Mouse (Mus musculus) cerebellum, adult 11-12 months (tissue): ENCODE data around the gene Golgb1.

Source experiments
- DNase-seq: peaks from one replicate; pipeline ENCODE4 v3.0.0; 2022

The Golgb1 gene

DNA sequence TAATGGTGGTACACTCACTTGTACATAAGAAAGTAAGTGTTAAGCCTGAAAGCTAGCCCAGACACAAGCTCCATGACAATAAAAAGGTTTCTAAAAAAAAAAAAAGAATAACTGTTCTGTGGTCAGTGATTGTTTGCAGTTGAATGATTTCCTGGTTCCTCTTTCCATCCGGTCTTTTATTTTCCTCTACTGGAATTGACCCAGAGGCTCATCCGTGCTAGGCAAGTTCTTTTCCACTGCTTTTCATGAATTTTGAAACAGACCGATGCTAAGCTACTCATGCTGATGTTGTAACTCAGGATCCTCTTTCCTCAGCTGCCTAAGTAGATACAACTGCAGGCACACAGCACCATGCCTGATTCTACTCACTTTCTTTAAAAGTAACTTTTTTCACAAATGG, 45.5 kb downstream of the Golgb1 start:
- no peak for DNase-seq

DNA sequence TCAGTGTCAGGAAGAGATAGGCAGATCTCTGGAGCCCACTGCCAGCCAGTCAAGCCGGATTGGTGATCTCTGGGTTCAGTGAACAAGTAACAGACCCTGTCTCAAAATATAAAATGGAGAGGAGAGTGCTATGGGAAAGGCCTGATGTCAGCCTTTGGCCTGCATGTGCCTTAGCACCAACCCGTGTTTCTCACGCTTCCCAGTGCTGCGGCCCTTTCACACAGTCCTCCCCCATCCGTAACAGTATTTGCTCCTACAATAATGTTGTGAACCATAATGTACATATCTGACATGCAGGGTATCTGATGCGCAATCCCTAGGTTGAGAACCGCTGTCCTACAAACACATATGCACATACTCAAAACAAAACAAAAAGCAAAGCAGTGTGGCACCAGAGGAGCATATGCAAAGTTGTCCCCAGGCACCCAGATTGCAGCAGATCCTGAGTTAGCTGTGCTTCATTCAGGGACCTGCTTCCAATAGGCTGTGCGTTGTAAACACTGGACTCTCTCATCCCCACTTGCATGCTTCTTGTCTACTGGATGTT, 46.2 kb downstream of the Golgb1 start:
- DNase-seq, result no peak

DNA sequence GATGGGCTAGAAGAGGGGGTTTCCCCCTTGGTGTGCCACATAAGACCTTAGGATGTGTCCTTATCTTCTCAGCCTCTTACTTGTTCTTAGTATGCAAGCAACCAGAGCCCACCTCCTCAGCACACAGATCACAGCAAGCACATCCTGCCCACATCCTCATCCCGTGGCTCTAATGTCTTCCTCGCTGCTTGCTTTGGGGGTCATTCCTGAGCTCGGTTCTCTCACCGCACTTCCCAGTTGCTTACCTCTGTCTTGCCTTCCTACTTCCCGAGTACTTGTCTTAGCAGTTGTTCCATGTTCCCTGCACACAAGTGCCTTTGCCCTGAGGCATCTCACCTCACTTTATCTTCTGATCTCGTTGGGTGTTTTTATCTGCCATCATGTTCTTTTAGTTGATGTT, 47.0 kb downstream of the Golgb1 start:
- no peak for DNase-seq

DNA sequence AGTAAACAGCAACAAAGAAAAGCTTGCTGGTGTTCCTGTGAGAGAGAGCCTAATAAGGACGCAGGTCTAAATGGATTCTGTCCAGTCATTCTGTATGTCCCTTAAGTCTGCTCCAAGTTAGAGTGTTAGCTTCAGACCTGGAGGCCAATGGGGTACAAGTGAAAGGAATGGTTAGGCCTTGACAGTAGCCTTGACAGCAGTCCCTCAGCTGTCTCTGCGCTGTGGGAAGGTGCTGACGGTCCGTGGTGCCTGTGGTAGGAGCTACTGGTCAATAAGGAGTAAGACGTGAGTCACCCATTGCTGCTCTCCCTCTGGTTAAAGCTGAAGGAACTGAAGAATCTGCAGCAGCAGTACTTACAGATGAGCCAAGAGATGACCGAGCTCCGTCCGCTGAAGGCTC, 49.4 kb downstream of the Golgb1 start:
- no peak for DNase-seq

DNA sequence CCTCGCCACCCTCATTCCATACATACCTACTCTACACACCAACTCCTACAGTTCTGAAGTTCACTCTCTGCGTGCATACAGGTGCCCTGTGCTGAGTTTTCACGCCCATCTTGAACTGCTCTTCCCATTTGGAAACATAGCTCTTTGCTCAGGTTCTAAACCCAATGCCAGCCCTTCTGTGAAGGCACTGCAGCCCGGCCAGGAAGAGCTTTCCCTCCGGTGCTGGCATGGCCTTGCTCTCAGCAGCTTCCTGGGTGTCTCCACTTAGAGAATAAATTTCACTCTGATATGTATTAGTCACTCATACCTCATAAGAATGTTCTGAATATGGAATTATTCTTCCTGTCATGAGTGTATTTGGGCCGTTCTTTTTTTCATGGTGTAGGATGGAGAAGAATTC, 50.4 kb downstream of the Golgb1 start:
- no peak for DNase-seq

DNA sequence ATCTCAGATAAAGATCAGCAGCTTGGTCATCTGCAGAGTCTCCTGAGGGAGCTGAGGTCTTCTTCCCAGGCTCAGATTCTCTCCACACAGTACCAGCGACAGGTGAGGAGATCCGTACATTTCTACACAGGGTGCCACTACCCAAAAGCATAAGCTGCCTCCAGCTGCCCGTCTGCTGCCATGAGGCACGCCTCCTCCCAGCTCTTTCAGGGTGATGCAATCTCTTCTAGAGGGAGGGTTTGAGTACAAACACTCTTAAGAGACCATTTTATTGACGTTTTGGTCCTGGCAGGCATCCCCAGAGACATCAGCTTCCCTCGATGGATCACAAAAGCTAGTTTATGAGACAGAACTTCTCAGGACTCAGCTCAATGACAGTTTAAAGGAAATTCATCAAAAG, 50.9 kb downstream of the Golgb1 start:
- DNase-seq, result no peak

DNA sequence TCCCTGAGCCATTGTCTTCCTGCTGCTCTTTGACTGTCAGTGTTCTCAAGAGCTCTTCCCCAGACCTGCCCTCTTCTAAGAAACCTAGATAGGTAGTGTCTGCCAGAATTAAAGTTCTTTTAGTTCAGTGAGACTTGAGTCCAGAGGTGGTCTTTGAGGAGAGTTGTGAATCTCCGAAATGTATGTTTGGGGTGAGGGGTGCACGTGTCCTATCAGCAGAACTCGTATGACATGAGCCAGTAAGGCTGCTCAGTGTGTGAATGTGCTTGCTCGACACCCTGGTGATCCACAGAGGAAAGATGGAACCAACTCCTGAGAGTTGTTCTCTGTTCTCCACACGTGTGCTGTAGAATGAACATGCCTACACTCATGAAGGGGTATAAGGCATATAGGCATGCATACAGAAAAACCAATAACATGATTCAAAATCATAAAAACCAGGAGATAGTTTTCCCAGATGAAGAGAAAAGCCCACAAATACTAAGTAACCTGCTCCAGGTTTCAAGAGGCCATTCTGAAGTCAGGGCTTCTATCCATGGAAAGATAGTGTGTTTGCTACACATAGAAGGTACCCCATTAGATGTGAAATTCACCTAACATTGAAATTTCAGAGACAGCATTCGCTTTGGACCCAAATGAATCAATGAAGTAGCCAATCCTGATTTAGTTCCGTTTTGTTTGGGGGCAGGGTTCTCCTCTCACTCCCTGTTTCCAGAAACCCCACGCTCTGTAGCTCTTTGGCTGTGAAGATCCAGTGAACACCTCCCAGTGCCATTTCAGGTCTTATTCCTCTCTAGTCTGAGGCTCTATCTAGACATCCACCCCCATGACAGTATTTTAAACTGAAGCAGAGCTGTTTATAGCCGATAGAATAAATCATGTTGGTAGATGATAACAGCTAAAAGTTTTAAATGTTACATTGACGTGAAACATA, 51.8 kb downstream of the Golgb1 start:
- DNase-seq, result no peak

DNA sequence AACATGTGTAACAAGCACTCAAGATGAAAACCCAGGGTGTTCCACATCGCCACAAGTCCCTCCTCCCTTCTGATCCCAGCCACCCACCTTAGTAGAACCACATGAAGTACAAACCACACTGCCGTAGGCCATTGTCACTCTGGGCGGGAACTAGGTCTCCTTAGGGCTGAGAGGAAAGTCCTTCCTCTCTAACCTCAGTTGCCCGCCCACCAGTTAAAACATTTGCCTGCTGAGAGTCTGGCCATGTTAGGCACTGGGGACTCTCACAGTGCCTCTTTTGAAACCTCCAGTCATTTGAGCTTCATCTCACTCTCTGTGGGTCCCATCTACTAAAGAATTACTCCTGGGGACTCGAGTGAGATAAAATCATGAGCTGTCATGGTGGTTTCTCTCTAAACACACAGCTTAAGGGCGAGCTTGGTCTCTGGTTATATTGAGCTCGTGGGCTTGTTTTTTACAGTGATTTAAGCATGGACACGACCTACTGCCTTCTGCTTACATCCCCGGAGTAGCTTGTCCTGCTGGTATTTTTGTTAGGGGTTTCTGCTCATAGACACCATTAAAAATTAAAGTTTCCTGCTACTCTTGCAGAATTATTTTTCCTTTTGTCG, 52.7 kb downstream of the Golgb1 start:
- DNase-seq, result no peak

DNA sequence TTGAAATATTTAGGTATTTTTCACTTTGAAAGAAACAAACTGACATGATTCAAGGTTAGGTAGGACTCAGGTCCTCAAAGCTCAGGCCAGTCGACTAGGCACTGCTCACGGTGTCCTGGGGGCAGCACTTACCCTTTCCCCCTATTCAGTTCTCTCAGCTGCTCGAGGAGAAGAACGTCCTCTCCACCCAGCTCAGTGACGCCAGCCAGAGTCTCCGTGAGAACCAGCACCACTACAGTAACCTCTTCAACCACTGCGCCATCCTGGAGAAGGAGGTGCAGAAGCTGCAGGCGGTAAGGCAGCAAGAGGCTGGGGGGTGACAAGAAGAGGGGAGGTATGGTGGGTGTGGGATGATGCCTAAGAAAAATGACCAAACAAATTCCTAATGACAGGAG, 53.2 kb downstream of the Golgb1 start:
- no peak for DNase-seq

DNA sequence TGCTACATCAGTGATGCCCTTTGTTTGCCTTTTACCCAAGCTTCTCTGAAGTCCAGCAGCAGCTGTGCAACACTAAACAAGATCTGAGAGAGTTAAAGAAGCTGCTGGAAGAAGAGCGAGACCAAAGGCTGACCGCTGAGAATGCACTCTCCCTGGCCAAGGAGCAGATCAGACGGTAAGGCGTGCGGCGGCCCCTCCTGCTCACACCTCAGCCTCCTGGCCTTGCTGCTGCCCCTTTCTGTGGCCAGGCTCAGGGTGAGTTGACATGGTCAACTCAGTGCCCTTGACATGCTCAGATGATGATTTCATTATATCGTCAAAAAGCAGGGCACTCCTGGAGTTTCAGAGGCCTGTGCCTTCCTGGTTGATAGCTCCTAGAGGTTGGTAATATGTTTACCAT, 54.3 kb downstream of the Golgb1 start:
- DNase-seq, result no peak

DNA sequence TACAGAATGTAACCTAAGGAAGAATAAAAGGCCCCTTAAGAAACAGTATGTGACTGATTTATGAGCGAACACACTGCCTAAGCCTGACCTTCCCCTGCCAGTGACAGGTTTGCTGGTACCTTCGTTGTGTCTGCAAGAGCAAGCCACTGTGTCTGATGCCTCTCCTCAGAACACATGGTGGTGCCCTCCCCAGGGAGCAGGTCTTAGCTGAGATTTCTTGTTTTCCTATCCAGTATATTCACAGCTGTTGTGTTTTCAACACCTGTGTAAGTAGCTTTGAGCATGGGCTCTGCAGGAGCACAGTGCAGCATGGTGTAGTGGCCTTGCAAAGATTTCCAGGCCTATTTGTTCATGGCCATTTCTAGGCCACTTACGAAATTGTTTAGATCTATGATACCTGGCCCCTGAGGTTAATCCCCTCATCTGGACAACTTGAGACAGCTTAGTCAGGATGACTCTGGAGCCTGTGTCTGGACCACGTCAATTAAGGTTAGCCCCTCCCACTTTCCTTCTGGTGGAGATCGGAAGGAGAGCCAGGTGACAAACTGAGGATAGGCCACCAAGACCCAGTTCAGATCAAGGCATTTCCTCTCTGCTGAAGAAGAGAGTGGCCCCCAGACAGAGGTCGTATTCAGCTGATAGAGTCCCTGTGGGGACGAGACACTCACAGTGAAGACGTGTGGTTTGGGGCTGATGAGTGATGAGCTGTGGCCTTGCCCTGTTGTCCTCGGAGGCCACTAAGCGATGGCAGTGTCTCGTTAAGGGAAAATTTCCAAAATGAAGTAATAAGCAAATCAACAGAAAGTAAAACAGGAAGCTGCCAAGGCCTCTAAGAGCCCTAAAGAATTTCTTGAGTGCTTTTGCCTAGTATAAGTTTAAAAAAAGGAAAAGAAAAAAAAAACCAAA, 55.5 kb downstream of the Golgb1 start:
- no peak for DNase-seq

DNA sequence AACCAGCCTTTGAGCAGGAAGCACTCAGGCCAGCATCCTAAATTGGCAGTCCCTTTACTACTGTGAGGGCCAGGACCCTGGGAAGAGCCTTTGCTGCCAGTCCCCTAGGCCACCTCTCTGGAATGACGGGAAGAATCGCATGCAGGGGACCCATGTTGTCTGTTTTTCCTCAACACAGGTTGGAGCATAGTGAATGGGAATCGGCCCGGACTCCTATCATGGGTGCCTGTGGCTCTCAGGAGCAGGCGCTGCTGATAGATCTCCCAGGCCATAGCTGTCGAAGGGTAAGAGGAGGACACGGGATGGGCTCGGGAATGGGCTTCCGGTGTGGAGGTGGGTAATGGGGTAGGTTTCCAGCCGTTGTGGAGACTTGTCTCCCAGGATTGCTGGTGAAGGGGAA, 56.4 kb downstream of the Golgb1 start:
- DNase-seq, result no peak

DNA sequence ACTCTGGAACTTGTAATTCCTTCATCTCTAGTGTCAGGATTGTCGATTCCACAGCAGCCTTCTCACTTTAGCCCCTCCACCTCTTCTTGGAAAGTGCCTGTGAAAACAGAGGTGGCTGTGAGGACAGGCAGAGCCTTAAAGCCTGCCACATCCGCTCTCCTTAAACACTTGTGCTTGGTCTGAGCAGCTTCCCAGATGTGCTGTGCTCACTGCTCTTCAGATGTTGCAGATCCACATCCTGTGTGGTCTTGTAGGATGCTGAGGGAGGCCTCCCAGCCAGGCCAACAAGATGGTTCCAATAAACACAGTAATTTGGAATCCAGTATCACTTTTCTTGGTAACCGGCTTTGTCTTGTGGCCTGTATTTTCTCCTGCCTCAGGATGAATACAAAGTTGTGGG, 57.0 kb downstream of the Golgb1 start:
- no peak for DNase-seq

DNA sequence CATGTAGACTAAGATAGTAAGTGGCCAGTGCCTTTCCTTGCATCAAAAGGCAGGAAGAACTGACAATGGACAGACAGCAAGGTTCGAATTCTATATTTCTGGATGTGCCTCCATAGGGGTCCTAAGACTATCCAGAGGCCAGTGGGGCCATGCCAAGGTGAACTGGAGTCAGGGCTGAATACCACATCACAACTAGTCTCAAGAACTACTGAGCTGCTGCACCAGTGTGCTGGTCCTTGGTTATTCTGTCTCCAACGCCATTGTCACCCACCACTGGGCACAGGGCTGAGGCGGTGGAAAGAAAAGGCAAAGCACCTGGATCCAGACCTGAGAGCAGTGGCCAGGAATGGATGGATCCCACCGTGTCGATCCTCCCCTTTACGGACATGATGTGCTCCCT, 57.6 kb downstream of the Golgb1 start:
- no peak for DNase-seq

DNA sequence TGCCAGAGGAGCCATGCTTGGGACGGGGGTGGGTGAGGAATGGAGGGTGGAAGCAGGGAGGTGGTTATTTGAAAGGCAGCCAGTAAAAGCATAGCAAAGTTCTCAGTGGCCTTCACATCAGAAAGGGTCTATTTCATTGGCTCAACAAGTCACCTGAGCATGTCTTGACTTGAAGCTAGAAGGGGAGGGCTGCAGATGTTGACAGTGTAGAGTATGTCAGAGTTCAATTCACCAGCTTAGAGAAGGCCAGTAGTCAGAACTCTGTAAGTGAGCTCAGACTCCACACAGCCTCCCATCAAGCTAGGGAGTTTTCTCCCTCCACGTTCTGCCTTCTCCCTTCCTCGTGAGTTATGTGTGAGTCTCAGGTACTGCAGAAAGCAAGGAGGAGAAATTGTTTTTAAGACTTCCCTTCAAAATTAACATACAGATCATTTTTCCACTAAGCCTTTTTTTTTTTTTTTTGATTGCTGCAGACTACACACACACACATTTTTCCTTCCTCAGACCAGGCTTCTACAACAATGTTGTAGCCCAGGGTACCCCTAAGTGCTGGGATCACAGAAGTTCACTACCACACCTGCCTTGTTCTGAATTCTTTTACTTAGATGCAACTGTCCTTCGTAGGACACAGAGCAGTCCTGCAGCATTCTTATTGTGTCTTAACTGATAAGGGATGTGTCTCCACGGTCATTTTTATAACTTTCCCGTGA, 59.3 kb downstream of the Golgb1 start:
- DNase-seq, result no peak

DNA sequence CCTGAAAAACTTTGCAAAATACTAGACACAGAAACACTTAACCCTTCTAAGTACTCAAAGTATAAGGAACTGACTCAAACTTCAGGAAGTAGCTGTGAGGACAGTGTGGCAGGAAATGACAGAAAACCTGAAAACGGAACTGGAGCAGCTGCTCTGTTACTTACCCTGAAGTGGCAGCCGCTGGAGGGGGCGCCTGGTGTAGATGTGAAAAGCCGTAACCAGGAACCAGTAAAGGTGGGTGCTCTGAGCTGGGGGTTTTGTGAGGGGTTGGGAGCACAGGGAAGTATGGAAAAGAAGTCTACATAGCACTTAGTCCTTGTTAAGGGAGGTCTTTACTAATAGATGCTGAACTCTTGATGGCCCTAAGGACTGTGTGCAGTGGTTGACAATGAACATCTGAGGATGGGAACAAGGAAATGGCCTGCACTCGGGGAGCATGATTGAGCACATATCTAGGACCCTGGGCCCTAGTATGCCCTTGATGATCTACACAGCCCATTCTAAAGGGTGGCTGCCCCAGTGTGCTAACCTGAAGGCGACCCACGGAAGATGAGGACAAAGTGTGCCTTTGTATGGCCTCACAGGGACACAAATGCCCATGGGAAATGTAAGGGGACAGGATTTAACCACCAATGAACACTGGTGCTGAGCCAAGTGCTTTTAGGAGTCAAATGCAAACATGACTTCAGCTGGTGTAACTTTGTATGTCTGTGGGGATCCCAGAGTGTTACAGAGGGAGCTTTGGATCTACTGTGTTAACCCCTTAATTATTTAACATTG, 60.1 kb downstream of the Golgb1 start, which contains the start of gene Hcls1:
Hcls1 (plus strand) TSS at position 143 of the 780 bp plus-strand sequence.
- no peak for DNase-seq

DNA sequence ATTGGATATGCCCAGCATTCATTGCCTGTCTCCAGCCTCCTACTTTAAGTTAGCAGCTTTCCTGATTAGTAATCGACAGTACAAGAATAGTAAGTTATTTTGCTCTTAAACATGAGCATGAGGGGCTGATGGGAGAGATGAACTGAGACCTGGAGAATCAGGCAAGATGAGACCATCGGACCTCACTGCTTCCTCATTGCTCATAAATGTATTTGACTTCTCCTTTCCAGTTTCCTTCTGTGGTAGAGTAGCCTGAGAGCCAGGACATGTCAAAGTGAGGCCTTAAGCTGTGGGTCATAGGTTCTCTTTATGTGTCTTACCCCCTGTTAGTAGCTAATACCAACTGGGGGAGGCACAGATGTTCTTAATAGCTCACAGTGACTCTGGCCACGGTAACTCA, 60.9 kb downstream of the Golgb1 start:
- no peak for DNase-seq

DNA sequence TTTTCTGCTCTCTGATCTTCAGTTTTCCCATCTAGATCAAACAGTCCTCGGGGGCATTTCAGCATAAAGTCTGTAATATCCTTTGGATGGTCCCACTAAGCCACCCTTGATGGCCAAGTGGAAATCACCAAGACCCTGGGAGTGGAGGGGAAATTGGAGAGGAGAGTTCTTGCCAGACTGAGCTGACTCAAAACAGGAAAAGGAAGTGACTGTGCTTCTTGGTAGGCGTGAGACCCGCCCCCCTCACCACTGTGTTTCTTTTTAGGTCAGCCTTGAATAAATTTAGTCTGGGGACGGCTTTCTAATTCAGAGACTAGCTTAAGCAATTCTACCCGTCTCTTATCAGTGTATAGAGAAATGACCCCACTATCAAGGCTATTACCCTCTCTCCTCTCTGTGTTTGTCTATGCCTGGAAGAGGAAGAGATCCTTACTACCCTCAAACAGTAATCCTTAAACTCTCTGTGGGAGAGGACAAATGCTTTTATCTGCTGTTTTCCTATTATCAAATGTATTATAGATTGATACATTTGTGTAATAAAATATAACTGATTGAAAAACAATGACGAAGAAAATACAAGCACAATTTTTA, 66.3 kb downstream of the Golgb1 start:
- DNase-seq, result no peak

DNA sequence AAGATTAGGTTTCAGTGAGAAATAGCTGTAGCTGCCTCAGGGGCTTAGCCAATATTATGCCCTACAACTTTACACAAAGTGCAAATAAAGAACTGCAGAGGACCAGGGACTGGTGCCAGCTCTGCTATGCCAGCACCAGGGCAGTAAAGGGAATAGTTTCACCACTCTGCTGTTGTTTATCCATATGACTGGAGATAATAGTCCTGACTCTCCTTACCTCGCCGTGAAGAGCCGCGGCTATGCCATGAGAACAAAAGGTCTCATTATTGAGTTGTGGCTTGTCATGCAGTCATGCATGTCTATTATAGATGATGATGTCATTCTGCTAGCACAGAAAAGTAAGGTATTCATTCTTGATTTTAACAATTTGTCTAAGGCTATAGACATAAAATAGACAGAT, 67.0 kb downstream of the Golgb1 start:
- DNase-seq, result no peak

DNA sequence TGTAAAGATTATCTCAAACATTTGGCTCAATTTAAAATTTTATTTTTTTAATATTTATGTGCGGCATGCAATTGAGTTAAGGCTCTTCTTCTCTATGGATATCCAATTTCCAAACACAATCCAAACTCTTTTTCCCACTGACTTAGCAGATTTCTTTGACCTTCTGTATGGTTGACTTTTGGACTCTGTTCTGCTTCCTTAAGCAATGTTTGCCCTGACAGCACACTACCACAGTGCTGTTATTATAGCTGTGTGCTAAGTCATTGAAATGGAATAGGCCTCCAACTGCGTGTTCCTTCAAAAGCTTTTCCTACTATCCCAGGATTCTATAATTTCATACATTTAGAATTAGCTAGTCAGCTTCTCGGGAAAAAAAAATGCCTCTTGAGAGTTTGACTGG, 68.7 kb downstream of the Golgb1 start:
- no peak for DNase-seq

DNA sequence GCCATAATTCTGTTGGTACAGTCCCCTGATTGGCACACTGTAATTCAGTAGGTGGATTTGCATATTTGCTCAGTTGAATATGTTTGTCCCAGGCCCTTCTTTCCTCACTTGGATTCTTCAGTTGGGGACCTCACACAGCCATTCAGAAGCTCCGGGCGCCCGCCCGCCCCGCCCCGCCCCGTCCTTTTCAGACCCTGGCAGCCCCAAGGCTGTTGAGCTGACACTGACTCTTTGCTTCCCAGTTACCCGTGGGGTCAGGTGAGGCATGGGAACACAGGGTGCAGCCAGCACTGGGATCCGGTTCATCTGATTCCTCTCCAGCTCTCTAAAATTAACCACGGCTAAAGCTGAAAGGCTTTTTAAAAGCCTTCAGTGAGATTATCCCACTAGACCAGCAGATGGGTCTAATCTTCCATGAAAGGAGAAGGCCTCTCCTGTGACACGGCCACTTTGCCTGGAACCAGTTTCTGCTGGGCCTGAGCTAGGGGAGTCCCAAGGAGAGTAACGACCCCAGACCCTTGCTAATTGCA, 70.0 kb downstream of the Golgb1 start:
- peak; percentile 59 for DNase-seq
